In genomic region chr7:136083571-136084342, GRCm38 (mm10) we compare ENCODE assay signal across 12 mouse cellular contexts.
DNase-seq lines count a peak whose midpoint lies in the region; ATAC-seq and TF ChIP-seq lines count a peak whose summit lies in the region.
"Had no signal": no experiment of that assay in that cellular context is flagged by ENCODE, and none has a peak within 500 bp of the region (broad histone marks: within the 10 kb centered on the region; RNA-seq: fewer than 3 reads in every experiment).

No protein-coding gene starts in this region.

- no peaks in the 10 kb centered on the region for H3K36me3 ChIP-seq in lung, embryonic 14.5 days (ENCODE audit: insufficient read depth)
- H3K36me3 ChIP-seq in hindbrain, embryonic 11.5 days (ENCODE audit: control insufficient read depth, insufficient read depth, low read length), result no peaks in the 10 kb centered on the region
- no peaks in the 10 kb centered on the region for H3K36me3 ChIP-seq in midbrain, embryonic 13.5 days

- peak; percentile 36 for DNase-seq in lung, embryonic 14.5 days
- DNase-seq in lung, postnatal 25 days (ENCODE audit: low spot score), result no peak
- DNase-seq in hindbrain, embryonic 11.5 days (ENCODE audit: low spot score), result peak; percentile 68
- no peak for DNase-seq in gastrocnemius, postnatal 14 days
- no peak for DNase-seq in gastrocnemius, postnatal 25 days
- no peak for DNase-seq in urinary bladder, postnatal 25 days (ENCODE audit: low spot score)
- no peak for DNase-seq in thymus, postnatal 25 days
- DNase-seq: gastrocnemius, adult 2 months; heart, postnatal 36 days had no signal

- intact Hi-C loops in gastrocnemius, postnatal 14 days (cut with DNase I; ENCODE audit: low total_unique reads), result no loop called here

- no peak overlapping the region for H3K4me3 ChIP-seq in lung, embryonic 14.5 days (ENCODE audit: low read depth, low read length)
- no peak overlapping the region for H3K4me3 ChIP-seq in hindbrain, embryonic 11.5 days (ENCODE audit: low read depth, low read length)
- no peak overlapping the region for H3K4me3 ChIP-seq in midbrain, embryonic 13.5 days (replicated peaks)
- H3K4me3 ChIP-seq: gastrocnemius, adult 2 months had no signal

- no peaks in the 10 kb centered on the region for H3K9me3 ChIP-seq in lung, embryonic 14.5 days (ENCODE audit: low read depth, low read length)
- no peaks in the 10 kb centered on the region for H3K9me3 ChIP-seq in hindbrain, embryonic 11.5 days (ENCODE audit: control insufficient read depth, low read length)
- H3K9me3 ChIP-seq in midbrain, embryonic 13.5 days, result no peaks in the 10 kb centered on the region

- no peak; the same call in 1 of the 2 replicates for ATAC-seq in lung, embryonic 14.5 days (ENCODE audit: insufficient read depth)
- ATAC-seq in hindbrain, embryonic 11.5 days (ENCODE audit: low FRiP score), result peak; percentile 91
- peak; percentile 91 for ATAC-seq in midbrain, embryonic 13.5 days
- ATAC-seq: CD4-positive, CD25-positive, alpha-beta regulatory T cell, adult 4 months had no signal

- H3K4me2 ChIP-seq in lung, embryonic 14.5 days, result no peak overlapping the region
- H3K4me2 ChIP-seq in hindbrain, embryonic 11.5 days (replicated peaks; ENCODE audit: low read depth, low read length), result no peak overlapping the region
- no peak overlapping the region for H3K4me2 ChIP-seq in midbrain, embryonic 13.5 days (replicated peaks)

- H3K9ac ChIP-seq in lung, embryonic 14.5 days, result no peak overlapping the region
- no peak overlapping the region for H3K9ac ChIP-seq in hindbrain, embryonic 11.5 days (ENCODE audit: low read depth, low read length)
- 0 out of 2 replicates have a peak overlapping the region, but pooled peaks have one; percentile 24 for H3K9ac ChIP-seq in midbrain, embryonic 13.5 days (replicated peaks)

- WGBS in lung, embryonic 14.5 days, result 31% methylated on average over 14 of the region's 14 CpGs
- WGBS in hindbrain, embryonic 11.5 days, result 27% methylated on average over 14 of the region's 14 CpGs
- 7% methylated on average over 14 of the region's 14 CpGs for WGBS in midbrain, embryonic 13.5 days

- H3K27me3 ChIP-seq in lung, embryonic 14.5 days (ENCODE audit: insufficient read depth, low read length), result no peaks in the 10 kb centered on the region
- H3K27me3 ChIP-seq in hindbrain, embryonic 11.5 days (ENCODE audit: control insufficient read depth, insufficient read depth, low read length), result no peaks in the 10 kb centered on the region
- H3K27me3 ChIP-seq in midbrain, embryonic 13.5 days, result 0 out of 2 replicates have a peak, but pooled peaks cover 4% of the 10 kb centered on the region

- no peak overlapping the region for H3K27ac ChIP-seq in lung, embryonic 14.5 days (ENCODE audit: low read depth)
- peak overlapping the region; percentile 86 for H3K27ac ChIP-seq in hindbrain, embryonic 11.5 days (ENCODE audit: low read depth, low read length)
- peak overlapping the region; percentile 86 for H3K27ac ChIP-seq in midbrain, embryonic 13.5 days
- H3K27ac ChIP-seq: gastrocnemius, adult 2 months; kidney, postnatal 0 days had no signal

- no peak for TF ChIP-seq CTCF in lung, embryonic 14.5 days (IDR thresholded peaks at IDR 0.05; ENCODE audit: low read depth)

- no peaks in the 10 kb centered on the region for H3K4me1 ChIP-seq in lung, embryonic 14.5 days (ENCODE audit: insufficient read depth)
- peaks cover 16% of the 10 kb centered on the region for H3K4me1 ChIP-seq in hindbrain, embryonic 11.5 days (replicated peaks; ENCODE audit: control insufficient read depth, insufficient read depth, low read length)
- H3K4me1 ChIP-seq in midbrain, embryonic 13.5 days (replicated peaks), result peaks cover 38% of the 10 kb centered on the region

Comparison
In these comparisons a context has a peak if more than half of its experiments do, and no peak if none do; other contexts are left out.
1. DNase-seq: peak in lung, embryonic 14.5 days (single experiment) and hindbrain, embryonic 11.5 days (single experiment); none in lung, postnatal 25 days (single experiment), gastrocnemius, postnatal 14 days (single experiment), gastrocnemius, postnatal 25 days (single experiment), urinary bladder, postnatal 25 days (single experiment) and thymus, postnatal 25 days (single experiment).